Mouse (Mus musculus) thymus, postnatal 25 days (tissue): ENCODE measurements around the gene Col6a6.

Experiments used
- DNase-seq: peaks from one replicate; pipeline ENCODE4 v3.0.0; 2022

Col6a6 gene

GRCm38 (mm10) chr9:105735195-105735594 is 92.8 kb downstream of the Col6a6 start:
- no peak for DNase-seq

GRCm38 (mm10) chr9:105734651-105735050 is 93.3 kb downstream of the Col6a6 start:
- DNase-seq = no peak

- no peak for DNase-seq
Observed at GRCm38 (mm10) chr9:105731976-105732375, 96.0 kb downstream of the Col6a6 start.

- DNase-seq = no peak
Observed at GRCm38 (mm10) chr9:105720430-105720829, 107.5 kb downstream of the Col6a6 start.

- DNase-seq = no peak
Observed at GRCm38 (mm10) chr9:105719851-105720395, 108.0 kb downstream of the Col6a6 start.

GRCm38 (mm10) chr9:105719367-105719766 is 108.6 kb downstream of the Col6a6 start:
- no peak for DNase-seq

GRCm38 (mm10) chr9:105712049-105712448 is 115.9 kb downstream of the Col6a6 start:
- no peak for DNase-seq

- DNase-seq = no peak
Observed at GRCm38 (mm10) chr9:105705011-105705410, 122.9 kb downstream of the Col6a6 start.

- DNase-seq = no peak
Observed at GRCm38 (mm10) chr9:105704226-105704932, 123.6 kb downstream of the Col6a6 start.

- no peak for DNase-seq
Observed at GRCm38 (mm10) chr9:105701966-105702365, 126.0 kb downstream of the Col6a6 start.

GRCm38 (mm10) chr9:105700702-105701101 is 127.3 kb downstream of the Col6a6 start:
- no peak for DNase-seq

- DNase-seq = no peak
Observed at GRCm38 (mm10) chr9:105697764-105698396, 130.1 kb downstream of the Col6a6 start.

- DNase-seq = no peak
Observed at GRCm38 (mm10) chr9:105696818-105697564, 131.0 kb downstream of the Col6a6 start.

- peak; percentile 41 for DNase-seq
Observed at GRCm38 (mm10) chr9:105693854-105694253, 134.1 kb downstream of the Col6a6 start.

- no peak for DNase-seq
Observed at GRCm38 (mm10) chr9:105693056-105693455, 134.9 kb downstream of the Col6a6 start.

GRCm38 (mm10) chr9:105692472-105692871 is 135.5 kb downstream of the Col6a6 start:
- DNase-seq = no peak

- DNase-seq = peak; percentile 38
Observed at GRCm38 (mm10) chr9:105689485-105689884, 138.5 kb downstream of the Col6a6 start.

- DNase-seq = no peak
Observed at GRCm38 (mm10) chr9:105684549-105685165, 143.3 kb downstream of the Col6a6 start.

- no peak for DNase-seq
Observed at GRCm38 (mm10) chr9:105681386-105681785, 146.6 kb downstream of the Col6a6 start.

- no peak for DNase-seq
Observed at GRCm38 (mm10) chr9:105675941-105676340, 152.0 kb downstream of the Col6a6 start.

GRCm38 (mm10) chr9:105672032-105672431 is 155.9 kb downstream of the Col6a6 start:
- no peak for DNase-seq

- DNase-seq = no peak
Observed at GRCm38 (mm10) chr9:105670916-105671315, 157.0 kb downstream of the Col6a6 start.

- no peak for DNase-seq
Observed at GRCm38 (mm10) chr9:105665269-105665668, 162.7 kb downstream of the Col6a6 start.
